Mouse (Mus musculus) T-helper 2 cell (primary cell): ENCODE data around the gene Gpx3.
"Not testable (repeated sequence)": the region's sequence is repeated elsewhere in the genome, so short reads cannot be mapped to it uniquely, and the experiment has no call there.

Experiments used
- in situ Hi-C: fragments of 300-600 bp; cut with MboI, MseI; formaldehyde crosslinking; loops from one replicate; pipeline ENCODE4 v1.15.1; 2025; ENCODE audit warnings: high pct_unique_total_duplicates

Gene Gpx3

DNA sequence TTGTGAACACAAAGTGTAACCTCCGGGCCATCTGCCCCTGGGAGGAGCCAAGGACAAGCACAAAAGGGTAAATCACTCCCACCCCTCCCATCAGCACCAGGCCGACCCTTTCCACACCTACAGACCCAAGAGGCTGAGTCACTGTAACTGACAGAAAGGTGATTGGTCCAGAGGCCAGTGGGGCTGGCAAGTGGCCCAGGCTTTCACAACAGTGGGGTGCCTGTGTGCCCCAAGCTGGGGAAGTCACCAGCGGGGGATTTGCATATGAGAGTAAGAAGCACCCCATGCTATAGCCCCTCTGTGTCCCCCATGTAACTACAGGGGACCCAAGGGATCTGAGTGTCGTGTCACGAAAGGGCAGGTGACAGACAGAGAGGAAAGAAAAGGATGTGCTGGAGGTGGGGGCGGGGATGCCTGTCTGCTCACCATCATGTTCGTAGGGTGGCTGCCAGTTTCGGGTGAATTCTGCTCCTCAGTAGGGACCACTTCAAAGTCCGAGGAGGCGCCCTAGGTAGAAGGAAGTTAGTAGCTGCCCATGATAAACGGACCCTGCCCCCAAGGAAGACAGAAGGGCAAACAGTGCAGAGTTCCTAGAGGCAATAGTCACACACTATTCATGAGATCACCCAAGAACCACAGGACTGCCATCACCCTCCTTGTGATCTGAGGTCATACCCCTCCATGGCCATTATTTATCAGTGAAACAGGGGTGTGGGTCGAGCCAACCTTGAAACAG is 34.0 kb downstream of the Gpx3 start:
- in situ Hi-C loops: no loop called here

GRCm38 (mm10) chr11:54936771-54937140 is 34.5 kb downstream of the Gpx3 start:
- in situ Hi-C loops: no loop called here

DNA sequence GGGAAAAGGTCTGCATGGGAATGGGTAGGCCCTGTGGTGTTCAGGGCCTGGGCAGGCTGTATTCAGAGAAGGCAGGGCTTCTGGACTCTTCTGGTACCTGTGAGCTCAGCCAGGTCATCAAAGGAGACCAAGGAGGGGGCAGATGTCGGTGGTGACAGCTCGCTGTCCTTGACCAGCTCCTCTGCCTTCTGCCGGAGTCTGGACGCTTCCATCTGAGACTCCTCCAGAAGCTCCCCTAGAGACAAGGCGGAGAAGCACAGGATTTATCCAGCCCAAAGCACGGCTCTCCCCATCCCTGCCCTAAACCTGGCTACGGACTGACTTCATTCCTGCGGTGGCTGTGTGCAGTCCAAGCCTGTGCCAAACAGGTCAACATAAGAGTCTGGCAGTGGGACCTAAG is 37.2 kb downstream of the Gpx3 start:
- in situ Hi-C loops: no loop called here

GRCm38 (mm10) chr11:54940056-54940455 is 37.8 kb downstream of the Gpx3 start:
- in situ Hi-C loops: no loop called here

- in situ Hi-C loops: no loop called here
Observed at GRCm38 (mm10) chr11:54944702-54945101, 42.4 kb downstream of the Gpx3 start.

- in situ Hi-C loops: no loop called here
Observed at GRCm38 (mm10) chr11:54949717-54950116, 47.5 kb downstream of the Gpx3 start.

GRCm38 (mm10) chr11:54950684-54951083 is 48.4 kb downstream of the Gpx3 start:
- in situ Hi-C loops: no loop called here

DNA sequence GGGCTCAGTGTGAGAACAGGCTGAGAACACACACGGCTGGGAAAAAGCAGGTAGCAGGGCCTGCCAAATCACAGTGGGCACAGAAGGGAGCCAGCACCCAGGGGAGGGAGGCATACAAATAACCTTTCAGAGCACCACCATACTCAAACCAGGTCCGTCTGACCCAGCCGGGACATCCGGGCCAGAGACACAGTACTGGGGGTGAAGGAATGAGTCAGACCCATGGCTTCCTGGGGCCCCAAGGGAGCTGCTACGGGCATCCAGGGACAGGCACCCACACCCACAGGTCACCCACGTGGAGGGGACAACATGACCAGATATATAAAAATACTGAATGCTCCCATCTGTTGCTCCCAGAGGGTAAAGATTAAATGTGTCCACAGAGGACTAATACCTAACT is 50.4 kb downstream of the Gpx3 start:
- in situ Hi-C loops: no loop called here

GRCm38 (mm10) chr11:54953993-54954446 is 51.8 kb downstream of the Gpx3 start:
- in situ Hi-C loops: no loop called here

GRCm38 (mm10) chr11:54954716-54955115 is 52.5 kb downstream of the Gpx3 start:
- in situ Hi-C loops: no loop called here

GRCm38 (mm10) chr11:54955400-54955734 is 53.1 kb downstream of the Gpx3 start:
- in situ Hi-C loops: not testable (repeated sequence)

- in situ Hi-C loops: no loop called here
Observed at GRCm38 (mm10) chr11:54955735-54956480, 53.7 kb downstream of the Gpx3 start.

- in situ Hi-C loops: no loop called here
Observed at GRCm38 (mm10) chr11:54956912-54957311, 54.7 kb downstream of the Gpx3 start.

DNA sequence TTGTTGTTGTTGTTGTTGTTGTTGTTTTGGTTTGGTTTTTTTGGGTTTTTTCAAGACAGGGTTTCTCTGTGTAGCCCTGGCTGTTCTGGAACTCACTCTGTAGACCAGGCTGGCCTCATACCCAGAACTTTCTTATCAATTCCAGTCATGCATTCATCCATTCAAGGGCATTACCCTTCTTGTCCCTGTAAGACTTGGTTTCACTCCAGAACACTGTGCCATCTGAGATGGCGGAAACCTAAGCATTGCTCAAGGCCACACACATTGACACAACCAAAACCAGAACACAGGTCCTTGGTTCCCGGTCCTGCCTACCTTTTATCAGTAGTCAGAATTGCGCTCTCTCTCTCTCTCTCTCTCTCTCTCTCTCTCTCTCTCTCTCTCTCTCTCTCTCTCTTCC is 55.5 kb downstream of the Gpx3 start:
- in situ Hi-C loops: not testable (repeated sequence)

DNA sequence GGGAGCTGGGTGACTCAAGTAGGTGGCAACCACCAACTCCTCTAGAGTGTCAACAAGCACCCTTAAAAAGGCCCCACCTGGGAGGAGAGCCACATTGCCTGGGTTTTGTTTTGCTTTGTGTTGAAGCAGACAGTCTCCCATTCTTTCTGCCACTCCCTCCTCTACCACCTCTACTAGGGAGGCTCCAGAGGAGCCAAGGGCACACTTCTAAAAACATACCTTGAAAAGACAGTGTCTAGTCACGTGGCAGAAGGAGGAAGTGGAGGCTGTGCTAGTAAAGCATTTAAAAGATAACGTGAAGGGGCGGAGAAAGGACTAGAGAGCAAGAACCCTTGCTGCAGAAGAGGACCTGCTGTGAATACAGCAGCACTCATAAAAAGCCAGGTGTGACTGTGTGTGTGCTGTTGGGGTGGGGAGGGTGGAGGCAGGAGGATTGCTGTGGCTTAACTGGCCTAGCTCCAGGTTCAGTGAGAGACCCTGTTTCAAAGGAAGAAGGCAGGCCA is 56.4 kb downstream of the Gpx3 start:
- in situ Hi-C loops: no loop called here
